Mouse (Mus musculus): ENCODE measurements around the gene Cpne7.
"Not testable (repeated sequence)": the region's sequence is repeated elsewhere in the genome, so short reads cannot be mapped to it uniquely, and the experiment has no call there.

The Cpne7 gene

GRCm38 (mm10) chr8:123117127-123117731 is at the start of gene Cpne7:
Gene Cpne7 (plus strand): TSS chr8:123117374.
- DNase-seq = peak; percentile 39

GRCm38 (mm10) chr8:123071176-123071575 is 46.0 kb upstream of the Cpne7 start:
- DNase-seq = no peak

GRCm38 (mm10) chr8:123077213-123077612 is 40.0 kb upstream of the Cpne7 start:
- no peak for DNase-seq

GRCm38 (mm10) chr8:123082993-123083392 is 34.2 kb upstream of the Cpne7 start:
- DNase-seq = no peak

- no peak for DNase-seq
These were observed 33.6 kb upstream of the Cpne7 start for GRCm38 (mm10) chr8:123083610-123084009.

- DNase-seq = no peak
These were observed 29.9 kb upstream of the Cpne7 start for GRCm38 (mm10) chr8:123087289-123087688.

- no peak for DNase-seq
These were observed 20.0 kb upstream of the Cpne7 start for GRCm38 (mm10) chr8:123097216-123097615.

GRCm38 (mm10) chr8:123097786-123098584 is 19.2 kb upstream of the Cpne7 start:
- peak; percentile 40 for DNase-seq

- no peak for DNase-seq
These were observed 16.9 kb upstream of the Cpne7 start for GRCm38 (mm10) chr8:123100288-123100687.

- no peak for DNase-seq
These were observed 15.9 kb upstream of the Cpne7 start for GRCm38 (mm10) chr8:123101244-123101643.

GRCm38 (mm10) chr8:123101735-123102685 is 15.2 kb upstream of the Cpne7 start, which contains the start of gene Rpl13:
Gene Rpl13 (plus strand): TSS chr8:123102350.
- DNase-seq = peak; percentile 95

GRCm38 (mm10) chr8:123102855-123103254 is 14.3 kb upstream of the Cpne7 start:
- not testable (repeated sequence) for DNase-seq

- no peak for DNase-seq
These were observed 13.9 kb upstream of the Cpne7 start for GRCm38 (mm10) chr8:123103285-123103684.

GRCm38 (mm10) chr8:123104046-123104767 is 13.0 kb upstream of the Cpne7 start:
- no peak for DNase-seq

GRCm38 (mm10) chr8:123105553-123106326 is 11.4 kb upstream of the Cpne7 start:
- DNase-seq = no peak

GRCm38 (mm10) chr8:123106531-123106930 is 10.6 kb upstream of the Cpne7 start:
- DNase-seq = no peak

- no peak for DNase-seq
These were observed 9.2 kb upstream of the Cpne7 start for GRCm38 (mm10) chr8:123108010-123108409.

GRCm38 (mm10) chr8:123108953-123109352 is 8.2 kb upstream of the Cpne7 start:
- DNase-seq = no peak

- DNase-seq = peak; percentile 38
These were observed 6.5 kb upstream of the Cpne7 start for GRCm38 (mm10) chr8:123110649-123111048.

- no peak for DNase-seq
These were observed 4.3 kb upstream of the Cpne7 start for GRCm38 (mm10) chr8:123112892-123113291.

GRCm38 (mm10) chr8:123113908-123114469 is 3.2 kb upstream of the Cpne7 start:
- no peak for DNase-seq
